Mouse (Mus musculus) Patski (cell line): ENCODE results near the gene Slc30a6. TPM values are rescaled to one million over a fixed set of nuclear protein-coding genes. Genes with fewer than 3 reads are reported as not detected.
A peak's percentile ranks its signal among the peaks of the same experiment; 100 is the strongest.

Experiments used
- ATAC-seq: fragments of 100-300 bp; one replicate; pipeline ENCODE4 v1.8.0; 2021
- CTCF ChIA-PET: fragments of 350-600 bp; sonication (Branson Sonifier 250); formaldehyde crosslinking; loops from one replicate; lab custom pipeline; 2022; ENCODE audit warnings: inconsistent platforms; lab: Charles Lee
- POLR2A ChIA-PET: fragments of 350-600 bp; sonication (Branson Sonifier 250); formaldehyde crosslinking; loops from one replicate; lab custom pipeline; 2022; ENCODE audit warnings: antibody characterized with exemption, inconsistent platforms; lab: Charles Lee
- DNase-seq: peaks from one replicate; pipeline ENCODE4 v3.0.0-alpha.2; 2011; ENCODE audit warnings: low read depth, low spot score
- H3K27me3 ChIP-seq: fragments of 371-371 bp; one replicate; pipeline ENCODE4 v1.5.1; 2021
- CTCF ChIP-seq: fragments of 100-300 bp; IDR thresholded peaks from one replicate; pipeline ENCODE4 v1.5.1; 2021
- in situ Hi-C: fragments of 300-500 bp; cut with MboI; formaldehyde crosslinking; loops from 3 replicates; pipeline ENCODE4 v1.11.1; 2018; ENCODE audit warnings: low pct_unique_long_range_greater_than_20kb, mixed read lengths
- polyA plus RNA-seq: library from polyadenylated mRNA; unstranded; gene quantifications from one replicate; pipeline ENCODE4 v1.2.3, GENCODE M21; 2021

The Slc30a6 gene
- polyA plus RNA-seq, result 24.6 TPM

GRCm38 (mm10) chr17:74395383-74396065, at the start of gene Slc30a6:
Gene Slc30a6, plus strand, starts transcription at chr17:74395608.
- DNase-seq, result peak; percentile 72
- no peaks in the 10 kb centered on the region for H3K27me3 ChIP-seq
- TF ChIP-seq CTCF, result no peak
- CTCF ChIA-PET, result interaction anchor here (0.8 to 1.2 kb wide), 2 partner anchors 11 to 45 kb away, joined by 3 read pairs; no protein-coding TSS in a partner anchor
- POLR2A ChIA-PET, result interaction anchor here (1.2 to 1.5 kb wide), 2 partner anchors 16 to 94 kb away, joined by 4 to 7 read pairs; partner anchors contain the start of gene Yipf4
- peak; percentile 85 for ATAC-seq
- in situ Hi-C loops, result no loop called here

- DNase-seq, result no peak
- TF ChIP-seq CTCF, result no peak
- in situ Hi-C loops, result no loop called here
- H3K27me3 ChIP-seq, result no peaks in the 10 kb centered on the region
- ATAC-seq, result no peak
- POLR2A ChIA-PET, result no interaction called here
- CTCF ChIA-PET, result interaction anchor here (1.4 kb wide), 1 partner anchor 42 kb away, joined by 3 read pairs; no protein-coding TSS in a partner anchor
Measured at GRCm38 (mm10) chr17:74363592-74363991, 31.8 kb upstream of the Slc30a6 start.

- POLR2A ChIA-PET, result interaction anchor here (0.6 kb wide), 1 partner anchor 26 kb away, joined by 3 read pairs; no protein-coding TSS in a partner anchor
- no peak for ATAC-seq
- H3K27me3 ChIP-seq, result no peaks in the 10 kb centered on the region
- CTCF ChIA-PET, result no interaction called here
- DNase-seq, result no peak
- no peak for TF ChIP-seq CTCF
- in situ Hi-C loops, result no loop called here
Measured at GRCm38 (mm10) chr17:74376916-74377315, 18.5 kb upstream of the Slc30a6 start.

GRCm38 (mm10) chr17:74386657-74387056, 8.8 kb upstream of the Slc30a6 start:
- ATAC-seq (no peak), DNase-seq (no peak)
- ChIA-PET POLR2A (no interaction called here), CTCF (no interaction called here)
- no peak for TF ChIP-seq CTCF
- in situ Hi-C loops, result no loop called here
- H3K27me3 ChIP-seq, result no peaks in the 10 kb centered on the region

- ATAC-seq (no peak), DNase-seq (no peak)
- ChIA-PET CTCF (interaction anchor here (1.6 kb wide), 1 partner anchor 11 kb away, joined by 4 read pairs; no protein-coding TSS in a partner anchor), POLR2A (no interaction called here)
- TF ChIP-seq CTCF, result peak; percentile 29
- in situ Hi-C loops, result no loop called here
- no peaks in the 10 kb centered on the region for H3K27me3 ChIP-seq
Measured at GRCm38 (mm10) chr17:74389847-74390246, 5.6 kb upstream of the Slc30a6 start.

- TF ChIP-seq CTCF, result no peak
- CTCF ChIA-PET, result no interaction called here
- ATAC-seq, result no peak
- in situ Hi-C loops, result no loop called here
- POLR2A ChIA-PET, result interaction anchor here (0.6 to 1.5 kb wide), 2 partner anchors 17 to 153 kb away, joined by 3 to 4 read pairs; no protein-coding TSS in a partner anchor
- no peaks in the 10 kb centered on the region for H3K27me3 ChIP-seq
- DNase-seq, result no peak
Measured at GRCm38 (mm10) chr17:74394381-74394780, 1.0 kb upstream of the Slc30a6 start.

- POLR2A ChIA-PET, result interaction anchor here (1.2 to 1.5 kb wide), 2 partner anchors 17 to 94 kb away, joined by 4 to 7 read pairs; partner anchors contain the start of gene Yipf4
- in situ Hi-C loops, result no loop called here
- ATAC-seq (no peak), DNase-seq (no peak)
- no peaks in the 10 kb centered on the region for H3K27me3 ChIP-seq
- CTCF ChIA-PET, result no interaction called here
- no peak for TF ChIP-seq CTCF
Measured at GRCm38 (mm10) chr17:74394855-74395254, 553 bp upstream of the Slc30a6 start.

- in situ Hi-C loops, result no loop called here
- ATAC-seq (no peak), DNase-seq (no peak)
- no peak for TF ChIP-seq CTCF
- CTCF ChIA-PET, result interaction anchor here (1.2 kb wide), 1 partner anchor 10 kb away, joined by 3 read pairs; no protein-coding TSS in a partner anchor
- POLR2A ChIA-PET, result interaction anchor here (0.6 kb wide), 1 partner anchor 229 kb away, joined by 3 read pairs; no protein-coding TSS in a partner anchor
- H3K27me3 ChIP-seq, result no peaks in the 10 kb centered on the region
Measured at GRCm38 (mm10) chr17:74396766-74397165, 1.4 kb downstream of the Slc30a6 start.

- ChIA-PET POLR2A (interaction anchor here (0.5 kb wide), 1 partner anchor 130 kb away, joined by 3 read pairs; no protein-coding TSS in a partner anchor), CTCF (interaction anchor here (1.2 kb wide), 1 partner anchor 9 kb away, joined by 3 read pairs; no protein-coding TSS in a partner anchor)
- ATAC-seq, result no peak
- in situ Hi-C loops, result no loop called here
- no peaks in the 10 kb centered on the region for H3K27me3 ChIP-seq
- DNase-seq, result no peak
- TF ChIP-seq CTCF, result no peak
Measured at GRCm38 (mm10) chr17:74397173-74397572, 1.8 kb downstream of the Slc30a6 start.

GRCm38 (mm10) chr17:74402486-74403222, 7.2 kb downstream of the Slc30a6 start:
- no peak for TF ChIP-seq CTCF

More at GRCm38 (mm10) chr17:74402486-74403222, 7.2 kb downstream of the Slc30a6 start:
- POLR2A ChIA-PET, result interaction anchor here (0.8 kb wide), 1 partner anchor 12 kb away, joined by 3 read pairs; no protein-coding TSS in a partner anchor
- in situ Hi-C loops, result no loop called here
- no peaks in the 10 kb centered on the region for H3K27me3 ChIP-seq
- CTCF ChIA-PET, result interaction anchor here (1.3 kb wide), 1 partner anchor 80 kb away, joined by 3 read pairs; no protein-coding TSS in a partner anchor
- ATAC-seq (peak; percentile 71), DNase-seq (peak; percentile 19)
